Mouse (Mus musculus) midbrain, embryonic 16.5 days (tissue): ENCODE results near the gene Ston2. TPM values are rescaled to one million over a fixed set of nuclear protein-coding genes. Genes with fewer than 3 reads are reported as not detected.
"Not testable (repeated sequence)": the region's sequence is repeated elsewhere in the genome, so short reads cannot be mapped to it uniquely, and the experiment has no call there.

Experiments
- ATAC-seq: fragments of 200-750 bp; cut with Nextera tagmentation; 2 replicates; pipeline ENCODE4 v1.8.0; 2017; ENCODE audit warnings: moderate TSS enrichment
- H3K27ac ChIP-seq: fragments of 300-500 bp; sonication (generic); 2 replicates; pipeline ENCODE4 v1.5.1; 2014; ENCODE audit warnings: mild to moderate bottlenecking, low read length, mixed read lengths
- H3K27me3 ChIP-seq: fragments of 300-500 bp; sonication (generic); 2 replicates; pipeline ENCODE4 v1.6.1; 2014; ENCODE audit warnings: low read depth, low read length, mixed read lengths; ENCODE audit not compliant: control insufficient read depth, insufficient read depth
- H3K36me3 ChIP-seq: fragments of 300-500 bp; sonication (generic); 2 replicates; pipeline ENCODE4 v1.6.1; 2014; ENCODE audit warnings: mild to moderate bottlenecking, low read length, moderate library complexity, mixed read lengths; ENCODE audit not compliant: control insufficient read depth, insufficient read depth
- H3K4me1 ChIP-seq: fragments of 300-500 bp; sonication (generic); 2 replicates; pipeline ENCODE4 v1.6.1; 2014; ENCODE audit warnings: mild to moderate bottlenecking, low read length, mixed read lengths; ENCODE audit not compliant: control insufficient read depth, insufficient read depth
- H3K4me2 ChIP-seq: fragments of 300-500 bp; sonication (generic); 2 replicates; pipeline ENCODE4 v1.6.1; 2014; ENCODE audit warnings: mild to moderate bottlenecking, low read length, mixed read lengths
- H3K4me3 ChIP-seq: fragments of 300-500 bp; sonication (generic); 2 replicates; pipeline ENCODE4 v1.5.1; 2014; ENCODE audit warnings: low read depth, mild to moderate bottlenecking, low read length, moderate library complexity, mixed read lengths
- H3K9ac ChIP-seq: fragments of 300-500 bp; sonication (generic); 2 replicates; pipeline ENCODE4 v1.6.1; 2014; ENCODE audit warnings: low read depth, low read length, mixed read lengths
- H3K9me3 ChIP-seq: fragments of 300-500 bp; sonication (generic); replicated peaks from 2 replicates; pipeline ENCODE4 v1.6.1; 2014; ENCODE audit warnings: mild to moderate bottlenecking, low read length, mixed read lengths; ENCODE audit not compliant: control insufficient read depth, poor library complexity, severe bottlenecking
- WGBS: fragments of 180-500 bp; shearing (Covaris S2); extraction: QIAGEN DNeasy Blood & Tissue Kit; methylation state at CpG from one replicate; pipeline ENCODE4 v1.1.7; 2014; 5-methylcytosine and 5-hydroxymethylcytosine counted together
- polyA plus RNA-seq: library from polyadenylated mRNA; unstranded; fragments of >200 nt; fragmentation: Nextera tagmentation; extraction: Ambion mirVana; gene quantifications from 2 replicates; pipeline ENCODE4 v1.2.1, GENCODE M21; 2015

Ston2 gene
- polyA plus RNA-seq, 1 experiment from 2014 or later, result 5.2 TPM

GRCm38 (mm10) chr12:91798720-91799378, 10.7 kb upstream of the Ston2 start:
- H3K27ac ChIP-seq, result no peak overlapping the region
- H3K36me3 ChIP-seq, result no peaks in the 10 kb centered on the region
- H3K27me3 ChIP-seq, result no peaks in the 10 kb centered on the region
- H3K9me3 ChIP-seq, result no peaks in the 10 kb centered on the region
- no peak for ATAC-seq
- no peak overlapping the region for H3K9ac ChIP-seq
- no peak overlapping the region for H3K4me3 ChIP-seq
- 84% methylated on average over 6 of the region's 6 CpGs for WGBS
- no peak overlapping the region for H3K4me2 ChIP-seq
- no peaks in the 10 kb centered on the region for H3K4me1 ChIP-seq

- Histone ChIP-seq H3K9me3 (no peaks in the 10 kb centered on the region), H3K4me2 (no peak overlapping the region), H3K27ac (no peak overlapping the region), H3K4me1 (no peaks in the 10 kb centered on the region), H3K36me3 (no peaks in the 10 kb centered on the region), H3K9ac (no peak overlapping the region), H3K27me3 (no peaks in the 10 kb centered on the region), H3K4me3 (no peak overlapping the region)
- 66% methylated on average over 4 of the region's 4 CpGs for WGBS
- no peak for ATAC-seq
These were observed 8.6 kb upstream of the Ston2 start for GRCm38 (mm10) chr12:91796774-91797173.

GRCm38 (mm10) chr12:91793266-91793665, 5.1 kb upstream of the Ston2 start:
- Histone ChIP-seq H3K4me1 (no peaks in the 10 kb centered on the region), H3K36me3 (no peaks in the 10 kb centered on the region), H3K27me3 (no peaks in the 10 kb centered on the region), H3K4me2 (no peak overlapping the region), H3K27ac (no peak overlapping the region), H3K4me3 (no peak overlapping the region), H3K9me3 (no peaks in the 10 kb centered on the region), H3K9ac (no peak overlapping the region)
- no peak for ATAC-seq
- 77% methylated on average over 8 of the region's 8 CpGs for WGBS

GRCm38 (mm10) chr12:91791822-91792221, 3.6 kb upstream of the Ston2 start:
- H3K9me3 ChIP-seq, result no peaks in the 10 kb centered on the region
- no peaks in the 10 kb centered on the region for H3K36me3 ChIP-seq

GRCm38 (mm10) chr12:91789801-91790200, 1.6 kb upstream of the Ston2 start:
- H3K4me3 ChIP-seq, result no peak overlapping the region
- WGBS, result 55% methylated on average over 6 of the region's 6 CpGs
- no peak overlapping the region for H3K9ac ChIP-seq
- no peaks in the 10 kb centered on the region for H3K4me1 ChIP-seq
- no peaks in the 10 kb centered on the region for H3K9me3 ChIP-seq
- H3K27ac ChIP-seq, result no peak overlapping the region
- H3K36me3 ChIP-seq, result no peaks in the 10 kb centered on the region
- no peak for ATAC-seq
- no peaks in the 10 kb centered on the region for H3K27me3 ChIP-seq
- no peak overlapping the region for H3K4me2 ChIP-seq

More at GRCm38 (mm10) chr12:91791822-91792221, 3.6 kb upstream of the Ston2 start:
- 81% methylated on average over 4 of the region's 4 CpGs for WGBS
- no peaks in the 10 kb centered on the region for H3K27me3 ChIP-seq
- H3K4me2 ChIP-seq, result no peak overlapping the region
- no peak overlapping the region for H3K9ac ChIP-seq
- H3K4me1 ChIP-seq, result no peaks in the 10 kb centered on the region
- H3K27ac ChIP-seq, result no peak overlapping the region
- no peak for ATAC-seq
- no peak overlapping the region for H3K4me3 ChIP-seq

GRCm38 (mm10) chr12:91788446-91788845, 259 bp upstream of the Ston2 start:
- H3K27ac ChIP-seq, ATAC-seq, H3K27me3 ChIP-seq, H3K4me3 ChIP-seq, H3K4me2 ChIP-seq, H3K36me3 ChIP-seq, H3K9ac ChIP-seq, H3K9me3 ChIP-seq, H3K4me1 ChIP-seq: not testable (repeated sequence)
- 64% methylated on average over 3 of the region's 3 CpGs for WGBS

GRCm38 (mm10) chr12:91786355-91786754, 1.8 kb downstream of the Ston2 start:
- H3K27me3 ChIP-seq, result no peaks in the 10 kb centered on the region
- no peaks in the 10 kb centered on the region for H3K9me3 ChIP-seq
- H3K9ac ChIP-seq, result no peak overlapping the region
- H3K4me2 ChIP-seq, result no peak overlapping the region
- 65% methylated on average over 10 of the region's 10 CpGs for whole genome bisulfite sequencing
- H3K4me3 ChIP-seq, result no peak overlapping the region
- no peak overlapping the region for H3K27ac ChIP-seq
- no peak for ATAC-seq
- H3K36me3 ChIP-seq, result no peaks in the 10 kb centered on the region
- no peaks in the 10 kb centered on the region for H3K4me1 ChIP-seq

- WGBS, result 89% methylated on average over 5 of the region's 5 CpGs
These were observed 6.8 kb downstream of the Ston2 start for GRCm38 (mm10) chr12:91781432-91781831.

GRCm38 (mm10) chr12:91780531-91780930, 7.7 kb downstream of the Ston2 start:
- Histone ChIP-seq H3K36me3 (no peaks in the 10 kb centered on the region), H3K4me2 (no peak overlapping the region), H3K9me3 (no peaks in the 10 kb centered on the region), H3K9ac (no peak overlapping the region), H3K27ac (no peak overlapping the region), H3K4me3 (no peak overlapping the region), H3K4me1 (peaks cover 5% of the 10 kb centered on the region), H3K27me3 (peaks cover 5% of the 10 kb centered on the region; the same call in 1 of the 2 replicates)
- 82% methylated on average over 3 of the region's 3 CpGs for whole genome bisulfite sequencing
- no peak for ATAC-seq

More at GRCm38 (mm10) chr12:91781432-91781831, 6.8 kb downstream of the Ston2 start:
- Histone ChIP-seq H3K9me3 (no peaks in the 10 kb centered on the region), H3K4me2 (no peak overlapping the region), H3K4me3 (no peak overlapping the region), H3K9ac (no peak overlapping the region), H3K4me1 (peaks cover 5% of the 10 kb centered on the region), H3K27ac (no peak overlapping the region), H3K36me3 (no peaks in the 10 kb centered on the region), H3K27me3 (peaks cover 5% of the 10 kb centered on the region; the same call in 1 of the 2 replicates)
- ATAC-seq, result no peak
